Mouse (Mus musculus) gonadal fat pad, adult 2 months (tissue): ENCODE results near the gene Gfm1. TPM values are rescaled to one million over a fixed set of nuclear protein-coding genes. Genes with fewer than 3 reads are reported as not detected.
A peak's percentile ranks its signal among the peaks of the same experiment; 100 is the strongest.

ENCODE experiments used
- DNase-seq: peaks from one replicate; pipeline ENCODE4 v3.0.0-alpha.2; 2012; ENCODE audit warnings: low read depth
- polyA plus RNA-seq: library from polyadenylated mRNA; depleted of rRNA; stranded (reverse); fragments of >200 nt; gene quantifications from 2 replicates; pipeline ENCODE4 v1.2.3, GENCODE M21; 2012; rRNA removed

Gfm1 gene
- polyA plus RNA-seq: 15.8 and 19.8 TPM in 2 replicates

- peak; percentile 33 for DNase-seq
Observed at GRCm38 (mm10) chr3:67429999-67430380, at the start of gene Gfm1. Gene Gfm1 (plus strand): TSS chr3:67430096.

DNA sequence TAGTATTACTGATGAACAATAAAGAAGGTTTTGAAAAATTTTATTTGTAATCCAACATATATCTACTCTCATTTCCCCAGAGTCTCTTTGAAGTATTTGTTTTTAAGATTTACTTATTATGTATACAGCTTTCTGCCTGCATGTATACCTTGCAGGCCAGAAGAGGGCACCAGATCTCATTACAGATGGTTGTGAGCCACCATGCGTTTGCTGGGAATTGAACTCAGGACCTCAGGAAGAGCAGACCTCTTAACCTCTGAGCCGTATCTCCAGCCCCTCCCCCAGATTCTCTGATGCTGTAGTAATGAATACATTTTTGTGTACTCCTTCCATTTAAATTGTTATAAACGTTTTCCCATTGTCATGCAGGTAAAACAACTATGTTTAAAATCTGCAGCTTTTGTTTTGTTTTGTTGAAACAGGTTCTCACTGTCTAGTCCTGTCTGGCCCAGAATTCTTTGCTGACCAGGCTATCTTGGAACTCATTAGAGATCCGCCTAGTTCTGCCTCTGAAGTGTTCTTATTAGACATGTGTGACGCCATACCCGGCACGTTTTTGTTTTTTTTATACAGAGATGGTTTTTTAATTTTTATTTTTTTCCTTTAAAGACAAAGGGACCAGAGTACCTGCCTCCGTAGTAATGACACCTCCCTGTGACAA, 428 bp upstream of the Gfm1 start:
- no peak for DNase-seq

GRCm38 (mm10) chr3:67434011-67434410, 4.1 kb downstream of the Gfm1 start:
- no peak for DNase-seq

DNA sequence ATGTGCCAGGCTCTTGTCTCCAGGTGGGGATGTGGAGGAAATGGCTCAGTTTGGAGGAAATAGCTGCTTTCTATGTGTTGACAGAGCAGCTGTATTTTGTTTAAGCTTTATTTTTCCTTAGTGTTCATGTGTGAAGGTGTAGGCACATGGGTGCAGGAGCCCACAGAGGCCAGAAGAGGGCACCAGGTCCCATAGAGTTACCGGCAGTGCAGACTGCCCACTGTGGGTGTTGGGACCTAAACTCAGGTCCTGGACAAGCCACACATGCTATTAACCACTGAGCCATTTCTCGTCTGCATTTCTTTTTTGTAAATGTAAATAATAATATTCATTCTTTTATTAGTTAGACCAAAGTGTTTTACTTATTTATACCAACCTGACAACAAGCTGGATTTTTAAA, 17.2 kb downstream of the Gfm1 start:
- DNase-seq: no peak

DNA sequence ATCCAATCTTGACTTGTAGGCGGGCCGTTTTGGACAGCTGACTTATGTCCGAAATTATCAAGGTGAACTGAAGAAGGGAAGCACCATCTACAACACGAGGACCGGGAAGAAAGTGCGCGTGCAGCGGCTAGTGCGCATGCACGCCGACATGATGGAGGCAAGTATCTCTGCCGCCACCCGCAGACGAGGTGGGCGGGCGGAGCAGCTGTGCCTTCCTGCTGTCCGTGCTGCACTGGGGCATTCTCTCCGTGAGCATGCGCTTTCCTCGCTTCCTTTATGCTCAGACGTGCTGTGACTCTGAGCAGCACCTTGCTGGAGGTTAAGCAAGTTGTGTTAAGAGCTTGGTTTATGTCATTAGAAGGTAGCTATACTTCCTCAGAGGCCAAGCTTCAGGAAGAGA, 19.8 kb downstream of the Gfm1 start:
- DNase-seq: no peak

GRCm38 (mm10) chr3:67450601-67451210, 20.8 kb downstream of the Gfm1 start:
- no peak for DNase-seq

DNA sequence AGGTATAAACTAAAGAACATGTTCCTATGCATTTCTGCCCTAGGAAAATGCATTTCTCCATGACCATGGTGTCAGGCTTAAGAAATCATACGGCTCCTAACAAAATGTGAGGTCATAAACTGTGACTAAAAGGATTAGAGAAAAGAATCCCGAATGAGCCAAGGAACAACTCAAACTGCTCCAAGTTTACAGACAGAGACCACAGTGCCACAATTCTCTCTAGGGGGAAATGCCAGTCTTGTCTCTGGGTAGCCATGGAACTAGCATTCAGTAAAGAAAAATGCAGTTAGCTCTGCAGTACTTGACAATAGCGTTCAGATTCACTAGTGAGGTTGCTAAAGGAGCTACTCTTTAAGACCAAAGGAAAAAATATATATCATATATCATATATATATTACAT, 30.0 kb downstream of the Gfm1 start:
- DNase-seq: no peak

- no peak for DNase-seq
Observed at GRCm38 (mm10) chr3:67462015-67462414, 32.1 kb downstream of the Gfm1 start.

DNA sequence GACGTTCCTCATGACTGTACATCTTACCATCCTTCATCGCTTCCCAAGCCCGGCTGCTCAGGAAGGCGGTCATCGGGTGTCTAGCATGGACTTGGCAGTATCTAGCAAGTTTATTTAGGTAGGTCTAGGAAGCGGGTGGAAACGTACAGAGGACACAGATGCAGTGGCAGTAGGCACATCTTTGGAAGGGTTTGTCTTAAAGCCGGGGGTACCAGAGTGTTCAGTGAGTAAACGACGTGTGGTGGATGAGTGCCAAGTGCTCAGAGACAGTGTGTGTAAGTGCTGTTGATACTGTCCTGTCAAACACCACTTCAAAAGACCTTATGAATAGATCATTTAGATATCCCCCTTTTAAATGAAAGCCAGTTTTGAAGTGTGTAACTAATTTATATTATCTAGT, 32.7 kb downstream of the Gfm1 start:
- no peak for DNase-seq

GRCm38 (mm10) chr3:67463001-67463400, 33.1 kb downstream of the Gfm1 start:
- DNase-seq: no peak

DNA sequence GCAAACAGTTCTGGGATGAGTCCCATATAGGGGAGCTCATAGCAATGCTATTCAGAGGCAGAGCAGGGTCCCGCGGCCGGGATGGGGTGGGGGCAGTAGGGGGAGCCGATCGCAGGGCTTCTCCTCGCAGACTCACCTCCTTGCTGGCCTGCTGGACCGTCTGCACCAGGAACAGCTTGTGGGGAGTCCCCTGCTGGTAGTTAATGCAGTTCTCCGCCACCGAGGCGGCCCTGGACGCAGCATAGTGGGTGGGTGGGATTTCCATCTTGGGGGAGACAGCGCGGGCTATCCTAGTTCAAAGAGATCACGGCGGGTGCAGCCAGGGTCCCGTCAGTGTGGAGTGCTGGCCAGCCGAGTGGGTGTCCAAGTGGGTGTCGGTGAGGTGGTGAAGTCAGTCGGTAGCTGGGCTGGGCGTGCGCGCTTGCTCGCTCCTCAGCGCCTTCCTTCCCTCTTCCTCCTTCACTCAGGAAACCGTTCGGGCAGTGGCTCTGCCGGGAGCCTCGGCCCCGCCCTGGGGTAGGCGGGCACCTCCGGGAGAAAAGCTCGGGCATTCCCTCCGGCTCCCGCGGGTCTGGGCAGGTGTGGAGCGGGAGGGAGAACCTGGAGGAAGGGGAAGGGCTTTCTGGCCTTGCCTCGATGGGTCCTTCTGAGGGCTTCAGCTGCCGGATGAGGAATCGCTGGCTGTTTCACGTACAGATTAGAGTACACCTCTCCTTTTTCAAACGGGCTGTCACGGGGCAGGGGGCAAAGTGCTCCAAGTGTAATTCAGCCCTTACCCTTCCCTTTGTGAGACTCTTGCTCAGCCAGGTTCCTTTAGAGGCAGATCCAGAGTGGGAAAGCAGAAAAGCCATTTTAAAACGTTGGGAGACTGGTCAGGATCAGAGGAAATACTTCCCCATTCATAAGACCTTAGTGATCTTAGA, 33.8 kb downstream of the Gfm1 start, which contains the start of gene Lxn:
Gene Lxn, minus strand, starts transcription at position 477 of the 923 bp plus-strand sequence.
- DNase-seq: no peak

DNA sequence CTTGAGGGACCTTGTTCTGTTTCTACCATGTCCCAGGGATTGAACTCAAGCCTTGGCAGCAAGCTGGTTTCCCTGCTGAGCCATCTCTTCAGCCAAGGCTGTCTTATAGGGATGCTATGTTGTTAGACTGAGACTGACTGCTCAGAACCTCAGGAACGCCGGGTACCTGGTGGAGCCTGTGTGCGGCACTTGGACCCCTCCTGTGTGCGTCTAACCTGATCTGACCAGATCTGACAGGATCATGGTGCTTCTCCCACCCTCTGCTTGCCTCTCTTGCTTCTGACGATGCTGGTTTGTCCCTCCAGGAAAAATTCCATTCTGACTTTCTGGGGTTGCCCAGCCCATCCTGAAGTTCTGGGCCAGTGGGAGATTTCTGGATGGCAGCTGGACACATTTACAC, 36.7 kb downstream of the Gfm1 start:
- DNase-seq: no peak

DNA sequence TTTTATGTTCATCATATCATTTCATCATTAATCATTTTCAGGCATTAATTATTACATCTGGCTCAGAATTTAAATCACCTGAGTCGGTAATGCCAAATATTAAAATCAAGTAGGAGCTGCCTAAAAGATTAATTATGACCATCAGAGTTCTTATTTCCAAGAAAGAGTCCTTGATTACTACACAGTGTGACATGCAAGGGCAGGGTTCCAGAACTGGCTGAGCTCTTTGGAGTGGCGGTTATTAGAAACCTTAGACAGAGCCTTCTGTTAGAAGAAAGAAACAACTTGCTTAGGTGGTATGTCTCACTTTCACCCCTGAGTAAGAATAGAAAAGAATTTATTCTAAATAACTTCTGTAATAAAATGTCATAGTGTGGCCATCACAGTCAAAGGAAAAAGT, 37.4 kb downstream of the Gfm1 start:
- no peak for DNase-seq

DNA sequence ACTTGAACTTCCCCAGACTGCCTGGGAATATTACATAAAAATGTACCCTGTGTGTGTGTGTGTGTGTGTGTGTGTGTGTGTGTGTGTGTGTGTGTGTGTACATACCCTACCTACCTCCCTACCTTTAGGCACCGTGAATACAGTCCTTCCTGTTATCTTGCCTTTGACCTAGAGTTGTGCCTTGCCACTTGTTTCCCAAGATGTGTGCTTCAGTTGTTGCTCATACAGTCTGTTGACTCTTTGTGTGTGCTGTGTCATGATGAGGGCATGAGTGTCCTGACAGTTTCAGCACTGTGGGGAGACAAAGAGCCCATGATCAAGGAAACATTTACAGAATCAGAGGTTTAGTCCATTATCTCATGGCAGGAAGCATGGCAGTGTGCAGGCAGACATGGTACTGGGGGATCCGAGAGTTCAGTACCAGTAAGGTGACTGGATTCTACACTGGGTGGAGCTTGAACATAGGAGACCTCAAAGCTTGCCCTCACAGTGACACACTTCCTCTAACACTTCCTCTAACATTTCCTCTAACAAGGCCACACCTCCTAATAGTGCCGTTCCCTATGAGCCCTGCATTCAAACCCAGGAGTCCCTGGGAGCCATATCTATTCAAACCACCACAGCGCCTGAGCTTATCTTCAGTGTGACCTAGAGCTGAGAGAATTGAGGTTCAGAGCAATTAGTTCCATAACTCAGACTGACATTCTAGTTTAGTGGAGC, 41.7 kb downstream of the Gfm1 start:
- DNase-seq: no peak

- no peak for DNase-seq
Observed at GRCm38 (mm10) chr3:67473438-67473837, 43.5 kb downstream of the Gfm1 start.

DNA sequence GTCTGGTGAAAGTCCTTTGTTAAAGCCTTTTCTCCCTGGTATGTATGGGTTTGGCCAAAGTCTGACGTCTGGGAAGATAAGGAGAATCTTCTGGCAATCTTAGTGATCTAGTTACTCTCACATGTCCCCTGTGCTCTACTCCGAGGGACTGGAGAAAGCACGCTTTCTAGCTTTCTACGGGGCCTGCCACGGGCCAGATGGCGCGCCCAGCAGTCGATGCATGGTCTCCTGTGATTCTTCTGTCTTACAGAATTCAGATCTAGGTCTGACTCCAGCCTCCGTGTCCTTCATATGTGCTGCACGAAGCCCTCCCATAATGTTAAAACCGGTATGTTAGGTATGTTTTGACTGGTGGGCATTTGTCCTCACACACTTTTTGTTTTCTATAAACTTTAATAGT, 49.9 kb downstream of the Gfm1 start:
- no peak for DNase-seq

DNA sequence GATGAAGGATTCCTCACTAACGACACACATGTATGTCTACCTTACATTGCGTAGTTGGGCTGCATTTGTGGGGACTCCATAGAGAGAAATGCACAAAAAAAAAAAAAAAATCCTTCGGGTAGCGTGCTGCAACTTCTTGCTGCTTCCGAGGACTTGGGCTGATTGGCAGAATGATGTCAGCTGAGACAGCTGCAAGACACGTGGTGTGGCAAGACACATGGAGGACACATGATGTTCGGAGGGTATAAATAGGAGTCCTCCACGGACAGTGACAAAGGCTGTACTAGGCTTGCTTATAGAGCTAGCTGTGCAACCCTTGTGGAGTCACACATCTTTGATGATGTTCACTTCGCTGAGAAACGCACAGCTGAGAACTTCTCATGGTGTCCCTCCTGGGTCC, 52.5 kb downstream of the Gfm1 start:
- no peak for DNase-seq

GRCm38 (mm10) chr3:67485233-67485632, 55.3 kb downstream of the Gfm1 start:
- no peak for DNase-seq

DNA sequence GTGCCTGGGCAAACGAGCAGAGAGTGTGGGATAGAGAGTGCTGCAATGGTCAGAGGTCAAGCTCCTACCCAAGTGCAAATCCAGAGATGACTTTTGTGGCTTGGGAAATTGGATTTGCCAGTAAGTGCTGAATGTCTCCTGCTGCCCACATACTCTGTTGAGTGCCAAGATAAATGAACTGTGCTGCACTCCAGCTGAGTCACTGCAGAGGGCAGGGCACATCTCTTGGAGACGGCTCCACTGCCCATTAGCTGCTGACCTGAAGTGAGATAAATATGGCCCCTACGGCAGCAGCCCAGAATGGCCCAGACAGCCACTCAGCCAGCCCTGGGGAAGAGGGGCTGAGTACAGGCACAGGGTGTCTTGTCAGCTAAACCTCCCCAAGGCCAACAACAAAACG, 60.3 kb downstream of the Gfm1 start:
- DNase-seq: peak; percentile 37

- DNase-seq: no peak
Observed at GRCm38 (mm10) chr3:67492086-67492869, 62.4 kb downstream of the Gfm1 start.

GRCm38 (mm10) chr3:67493132-67493531, 63.2 kb downstream of the Gfm1 start:
- DNase-seq: no peak
